Mouse (Mus musculus): ENCODE measurements around the gene Gna15.

- TF ChIP-seq CTCF (IDR thresholded peaks at IDR 0.05; ENCODE audit: low read depth) (no peak), EP300 (IDR thresholded peaks at IDR 0.05; ENCODE audit: low read depth) (no peak)
Measured at GRCm38 (mm10) chr10:81486496-81486895, 37.5 kb downstream of the Gna15 start.

Data from liver, postnatal 0 days (tissue).